Mouse (Mus musculus) myocyte (in vitro differentiated cells): ENCODE data around the gene Zbtb8b.

ENCODE experiments used
- E2F4 ChIP-seq: IDR thresholded peaks from one replicate; pipeline ENCODE4 v1.6.1; 2011; ENCODE audit warnings: mild to moderate bottlenecking, control low read depth, moderate library complexity; ENCODE audit not compliant: insufficient read depth
- POLR2AphosphoS2 ChIP-seq: IDR thresholded peaks from one replicate; pipeline ENCODE4 v1.6.1; 2011; ENCODE audit warnings: low read depth, control low read depth; ENCODE audit not compliant: insufficient read length

DNA sequence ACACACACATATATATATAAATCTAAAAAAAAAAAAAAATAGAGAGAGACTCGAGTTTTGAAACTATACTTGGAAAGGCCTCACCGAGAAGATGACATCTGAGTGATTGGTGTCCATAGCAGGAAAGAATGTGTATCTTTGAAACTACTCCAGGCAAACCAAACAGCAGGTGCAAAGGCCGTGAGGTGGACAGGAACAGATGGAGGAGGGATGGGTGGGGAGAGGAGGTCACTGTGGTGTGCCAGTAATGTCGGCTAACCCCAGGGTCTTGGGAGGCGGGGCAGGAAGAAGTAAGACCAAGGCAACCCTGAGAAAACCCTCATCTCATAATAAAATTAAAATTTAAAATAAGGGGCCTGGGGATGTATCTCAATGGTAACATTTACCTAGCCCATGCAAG is 64.8 kb downstream of the Zbtb8b start:
- TF ChIP-seq POLR2AphosphoS2 (no peak), E2F4 (no peak)
